Mouse (Mus musculus) left cerebral cortex, postnatal 10 days (tissue): ENCODE measurements at regions not wholly inside any gene's neighbourhood (a gene's known extent, or its start where the extent isn't known, plus 50 kb on each side); places are given as distances from the start of the nearest gene placed in this dataset.

Experiments used
- DNase-seq, 2 experiments: peaks; one replicate each; pipeline ENCODE4 v3.0.0; 2021 to 2022; ENCODE audit warnings: low spot score in 2 of 2, mixed read lengths in 1 of 2; ENCODE audit errors: extremely low spot score in 1 of 2
- intact Hi-C: fragments of 180-260 bp; cut with DNase I; formaldehyde crosslinking; loops from one replicate; pipeline ENCODE4 v1.15.1; 2025

GRCm38 (mm10) chr13:94706641-94707053 is 82.1 kb upstream of the Tbca start:
- DNase-seq, result no peak
- intact Hi-C loops, result loop anchor here (5.0 kb wide), 1 partner anchor 109 kb away; no protein-coding TSS in a partner anchor

- intact Hi-C loops, result loop anchor here (5.0 kb wide), 1 partner anchor 110 kb away; no protein-coding TSS in a partner anchor
- no peak for DNase-seq
Observed at GRCm38 (mm10) chr13:94707371-94708280, 81.1 kb upstream of the Tbca start.

- intact Hi-C loops, result loop anchor here (1.0 to 5.0 kb wide), 2 partner anchors 111 to 163 kb away; no protein-coding TSS in a partner anchor
- no peak for DNase-seq
Observed at GRCm38 (mm10) chr13:94708786-94709185, 79.9 kb upstream of the Tbca start.

- DNase-seq, result peak in 1 of 2 experiments; percentile 41
- intact Hi-C loops, result loop anchor here (1.0 to 5.0 kb wide), 2 partner anchors 113 to 161 kb away; no protein-coding TSS in a partner anchor
Observed at GRCm38 (mm10) chr13:94709691-94710573, 78.8 kb upstream of the Tbca start.

GRCm38 (mm10) chr13:94710574-94711172 is 78.0 kb upstream of the Tbca start:
- intact Hi-C loops, result no loop called here
- no peak for DNase-seq

GRCm38 (mm10) chr13:94713451-94713850 is 75.3 kb upstream of the Tbca start:
- DNase-seq, result no peak
- intact Hi-C loops, result no loop called here

- DNase-seq, result no peak
- intact Hi-C loops, result no loop called here
Observed at GRCm38 (mm10) chr13:94721625-94722024, 67.1 kb upstream of the Tbca start.
